Mouse (Mus musculus): Measurements from ENCODE around the gene Pced1a. TPM values are rescaled to one million over a fixed set of nuclear protein-coding genes. Genes with fewer than 3 reads are reported as not detected.
A peak's percentile ranks its signal among the peaks of the same experiment; 100 is the strongest.

Gene Pced1a
- total and polyA plus RNA-seq, 3 experiments, result 6.5 to 13.7 TPM; not detected in 1

DNA sequence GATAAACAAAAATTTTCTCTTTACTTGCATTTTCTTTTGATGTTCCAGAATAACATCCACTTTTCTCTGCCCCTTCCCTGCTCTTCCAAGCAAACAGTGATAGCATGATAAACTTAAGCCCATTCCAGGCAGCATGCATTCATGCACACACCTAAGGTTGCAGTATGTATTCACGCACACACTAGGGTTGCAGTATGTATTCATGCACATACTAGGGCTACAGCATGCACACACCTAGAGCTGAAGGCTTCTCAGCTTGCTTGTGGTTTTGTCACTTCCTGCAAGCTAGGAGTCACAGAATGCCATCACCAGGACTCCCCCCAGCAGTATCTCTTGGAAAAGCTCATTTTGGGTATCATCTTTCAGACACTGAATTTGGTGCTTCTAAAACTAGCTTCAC lies 12.3 kb upstream of the Pced1a start:
- no peak overlapping the region for H3K9ac ChIP-seq (ENCODE audit: control insufficient read depth, low read depth, low read length, poor library complexity, severe bottlenecking)
- H3K27ac ChIP-seq (ENCODE audit: control insufficient read depth, low read depth, low read length), result no peak overlapping the region
- no peak overlapping the region for H3K4me3 ChIP-seq (ENCODE audit: control insufficient read depth in 1 of 2, insufficient read depth in 1 of 2, low read depth in 2 of 2, low read length in 2 of 2)
- no peak for DNase-seq (ENCODE audit: low read depth, low spot score)
- H3K27me3 ChIP-seq (ENCODE audit: control insufficient read depth in 1 of 2, insufficient read depth in 2 of 2, low read length in 2 of 2), result no peaks in the 10 kb centered on the region
- TF ChIP-seq ZKSCAN1 (IDR thresholded peaks at IDR 0.05; ENCODE audit: low read depth, low read length) (peak; percentile 91), MAX (IDR thresholded peaks at IDR 0.05; ENCODE audit: low read length) (no peak)
- no peaks in the 10 kb centered on the region for H3K9me3 ChIP-seq (replicated peaks; ENCODE audit: insufficient read depth, low read length)
- H3K79me2 ChIP-seq (ENCODE audit: control insufficient read depth, insufficient read depth, low read length, poor library complexity), result peaks cover 15% of the 10 kb centered on the region
- no peaks in the 10 kb centered on the region for H3K4me1 ChIP-seq (ENCODE audit: control insufficient read depth in 1 of 2, insufficient read depth in 2 of 2, low read length in 2 of 2)
- H3K36me3 ChIP-seq (ENCODE audit: control insufficient read depth in 1 of 2, insufficient read depth in 2 of 2, low read length in 2 of 2), result peaks cover 0 to 20% of the 10 kb centered on the region in 2 experiments; a peak in 2 of 4 replicates

DNA sequence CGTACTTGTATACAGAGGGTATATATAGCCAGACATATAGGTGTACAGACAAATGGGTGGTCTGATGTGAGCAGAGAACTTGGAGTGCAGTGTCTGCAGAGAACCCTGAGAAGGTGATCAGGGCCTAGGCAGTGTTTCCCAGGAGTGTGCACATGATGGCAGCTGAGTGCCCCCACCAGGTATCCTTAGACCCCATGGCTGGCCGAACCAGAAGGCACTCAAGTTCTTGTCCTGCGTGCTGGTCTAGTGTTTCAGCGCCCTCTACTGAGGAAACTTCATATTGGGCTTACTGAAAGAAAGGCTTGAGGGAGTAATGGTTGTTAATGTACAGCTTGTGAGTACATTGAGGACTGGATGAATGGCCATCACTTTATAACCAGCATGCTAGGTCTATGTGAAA lies 8.7 kb upstream of the Pced1a start:
- Histone ChIP-seq H3K4me1 (ENCODE audit: control insufficient read depth in 1 of 2, insufficient read depth in 2 of 2, low read length in 2 of 2) (peaks cover 15 to 17% of the 10 kb centered on the region in 2 experiments), H3K9ac (ENCODE audit: control insufficient read depth, low read depth, low read length, poor library complexity, severe bottlenecking) (no peak overlapping the region), H3K27me3 (ENCODE audit: control insufficient read depth in 1 of 2, insufficient read depth in 2 of 2, low read length in 2 of 2) (no peaks in the 10 kb centered on the region), H3K27ac (ENCODE audit: control insufficient read depth, low read depth, low read length) (no peak overlapping the region), H3K36me3 (ENCODE audit: control insufficient read depth in 1 of 2, insufficient read depth in 2 of 2, low read length in 2 of 2) (peaks cover 9 to 18% of the 10 kb centered on the region in 2 experiments), H3K4me3 (ENCODE audit: control insufficient read depth in 1 of 2, insufficient read depth in 1 of 2, low read depth in 2 of 2, low read length in 2 of 2) (no peak overlapping the region), H3K9me3 (replicated peaks; ENCODE audit: insufficient read depth, low read length) (no peaks in the 10 kb centered on the region), H3K79me2 (ENCODE audit: control insufficient read depth, insufficient read depth, low read length, poor library complexity) (peaks cover 25% of the 10 kb centered on the region)
- TF ChIP-seq CTCF (IDR thresholded peaks at IDR 0.05 in 2 of 3, conservative IDR thresholded peaks at IDR 0.05 in 1 of 3; ENCODE audit: control insufficient read depth in 1 of 3, insufficient read depth in 1 of 3, low read depth in 2 of 3, low read length in 3 of 3, poor library complexity in 1 of 3, severe bottlenecking in 1 of 3) (peak; percentile 59 to 78 (median 66)), ZC3H11A (IDR thresholded peaks at IDR 0.05; ENCODE audit: low read depth, low read length) (peak; percentile 53), TCF12 (IDR thresholded peaks at IDR 0.05; ENCODE audit: low read depth, low read length) (no peak), SMC3 (IDR thresholded peaks at IDR 0.05; ENCODE audit: low read depth, low read length) (peak; percentile 62), RAD21 (IDR thresholded peaks at IDR 0.05; ENCODE audit: low read depth, low read length) (peak; percentile 63)
- peak; percentile 78 for DNase-seq (ENCODE audit: low read depth, low spot score)

DNA sequence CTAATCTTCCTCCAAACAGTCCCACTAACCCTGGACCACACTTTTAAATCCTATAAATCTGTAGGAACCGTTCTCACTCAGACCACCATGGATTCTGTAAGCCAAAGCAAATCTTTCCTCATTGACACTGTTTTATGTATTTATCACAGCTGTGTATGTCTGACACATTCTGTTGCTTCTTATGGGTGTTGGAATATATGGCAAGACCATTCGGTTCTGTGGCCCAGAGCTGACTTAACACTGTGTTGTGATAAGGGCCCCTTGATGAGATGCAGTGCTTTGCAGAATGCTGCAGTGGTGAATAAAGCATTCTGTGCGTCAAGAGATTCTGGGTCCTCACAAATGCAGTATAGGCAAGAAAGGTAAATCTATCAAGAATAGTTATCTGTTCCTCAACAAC lies 7.7 kb upstream of the Pced1a start:
- Histone ChIP-seq H3K9ac (ENCODE audit: control insufficient read depth, low read depth, low read length, poor library complexity, severe bottlenecking) (no peak overlapping the region), H3K36me3 (ENCODE audit: control insufficient read depth in 1 of 2, insufficient read depth in 2 of 2, low read length in 2 of 2) (peaks cover 5 to 26% of the 10 kb centered on the region in 2 experiments), H3K4me1 (ENCODE audit: control insufficient read depth in 1 of 2, insufficient read depth in 2 of 2, low read length in 2 of 2) (peaks cover 15 to 20% of the 10 kb centered on the region in 2 experiments)

More for the DNA sequence above, 7.7 kb upstream of the Pced1a start:
- H3K27me3 ChIP-seq (ENCODE audit: control insufficient read depth in 1 of 2, insufficient read depth in 2 of 2, low read length in 2 of 2), result no peaks in the 10 kb centered on the region
- no peak for DNase-seq (ENCODE audit: low read depth, low spot score)
- TF ChIP-seq ZMIZ1 (IDR thresholded peaks at IDR 0.05; ENCODE audit: low read depth, low read length) (no peak), SMC3 (IDR thresholded peaks at IDR 0.05; ENCODE audit: low read depth, low read length) (no peak), MYB (IDR thresholded peaks at IDR 0.05; ENCODE audit: low read depth, low read length) (no peak), MAFK (IDR thresholded peaks at IDR 0.05; ENCODE audit: borderline replicate concordance, low read depth, low read length) (no peak), ZNF384 (IDR thresholded peaks at IDR 0.05; ENCODE audit: low read depth, low read length) (no peak), USF2 (IDR thresholded peaks at IDR 0.05; ENCODE audit: borderline replicate concordance in 1 of 2, insufficient read depth in 1 of 2, low read depth in 1 of 2, low read length in 2 of 2) (no peak), JUND (IDR thresholded peaks at IDR 0.05; ENCODE audit: low read depth, low read length) (no peak)
- H3K27ac ChIP-seq (ENCODE audit: control insufficient read depth, low read depth, low read length), result no peak overlapping the region
- no peak overlapping the region for H3K4me3 ChIP-seq (ENCODE audit: control insufficient read depth in 1 of 2, insufficient read depth in 1 of 2, low read depth in 2 of 2, low read length in 2 of 2)
- peaks cover 33% of the 10 kb centered on the region for H3K79me2 ChIP-seq (ENCODE audit: control insufficient read depth, insufficient read depth, low read length, poor library complexity)
- H3K9me3 ChIP-seq (replicated peaks; ENCODE audit: insufficient read depth, low read length), result no peaks in the 10 kb centered on the region
